Mouse (Mus musculus): ENCODE measurements at regions not wholly inside any gene's neighbourhood (a gene's known extent, or its start where the extent isn't known, plus 50 kb on each side); places are given as distances from the start of the nearest gene placed in this dataset.

DNA sequence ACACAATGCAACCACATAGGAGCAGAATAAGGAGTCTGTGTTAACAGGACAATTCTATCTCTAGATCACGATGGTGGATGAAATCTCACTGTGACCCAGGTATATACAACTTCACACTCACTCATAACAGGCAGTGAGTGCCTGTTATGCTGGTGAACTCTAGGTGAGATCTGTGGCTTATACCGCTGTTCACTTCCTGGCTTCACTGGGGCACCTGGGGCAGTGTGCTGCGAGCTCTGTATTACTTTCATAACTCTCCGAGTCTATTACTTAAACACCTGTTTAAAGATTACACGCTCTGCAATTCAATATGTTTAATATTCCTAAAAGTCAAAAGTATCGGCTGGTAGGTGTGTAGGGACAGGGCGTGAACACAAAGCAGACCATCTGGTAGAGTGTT lies 55.0 kb upstream of the Tanc1 start:
- DNase-seq (ENCODE audit: low read depth), result no peak

DNA sequence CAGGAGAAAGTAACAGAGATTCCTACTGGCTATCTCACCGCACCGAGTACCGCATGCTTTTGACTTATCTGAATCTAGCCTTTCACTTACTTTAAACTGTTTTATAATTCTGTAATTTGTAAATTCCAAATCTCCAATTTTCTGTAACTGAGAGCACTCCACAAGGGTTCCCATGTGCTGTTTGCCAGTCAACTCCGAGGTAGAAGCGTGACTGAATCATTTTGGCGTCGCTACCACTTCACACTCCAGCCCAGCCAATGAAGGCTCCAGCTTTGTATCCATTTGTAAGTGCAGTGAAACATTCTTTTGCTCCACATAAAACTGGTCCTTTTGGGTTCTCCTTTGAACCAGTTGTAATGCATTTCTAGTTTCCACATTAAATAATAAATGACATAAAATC lies 51.4 kb upstream of the Tanc1 start:
- DNase-seq (ENCODE audit: low read depth), result peak; percentile 17
